Mouse (Mus musculus): ENCODE results near the gene Smim17. TPM values are rescaled to one million over a fixed set of nuclear protein-coding genes. Genes with fewer than 3 reads are reported as not detected.

Smim17 gene
- 1.5 TPM in 1 of 2 replicates, not detected in the other for total RNA-seq (2014; fragmentation: Nextera tagmentation)
- total RNA-seq (2017) = not detected in 2 replicates
- polyA plus RNA-seq (2012) = not detected in 2 replicates

DNA sequence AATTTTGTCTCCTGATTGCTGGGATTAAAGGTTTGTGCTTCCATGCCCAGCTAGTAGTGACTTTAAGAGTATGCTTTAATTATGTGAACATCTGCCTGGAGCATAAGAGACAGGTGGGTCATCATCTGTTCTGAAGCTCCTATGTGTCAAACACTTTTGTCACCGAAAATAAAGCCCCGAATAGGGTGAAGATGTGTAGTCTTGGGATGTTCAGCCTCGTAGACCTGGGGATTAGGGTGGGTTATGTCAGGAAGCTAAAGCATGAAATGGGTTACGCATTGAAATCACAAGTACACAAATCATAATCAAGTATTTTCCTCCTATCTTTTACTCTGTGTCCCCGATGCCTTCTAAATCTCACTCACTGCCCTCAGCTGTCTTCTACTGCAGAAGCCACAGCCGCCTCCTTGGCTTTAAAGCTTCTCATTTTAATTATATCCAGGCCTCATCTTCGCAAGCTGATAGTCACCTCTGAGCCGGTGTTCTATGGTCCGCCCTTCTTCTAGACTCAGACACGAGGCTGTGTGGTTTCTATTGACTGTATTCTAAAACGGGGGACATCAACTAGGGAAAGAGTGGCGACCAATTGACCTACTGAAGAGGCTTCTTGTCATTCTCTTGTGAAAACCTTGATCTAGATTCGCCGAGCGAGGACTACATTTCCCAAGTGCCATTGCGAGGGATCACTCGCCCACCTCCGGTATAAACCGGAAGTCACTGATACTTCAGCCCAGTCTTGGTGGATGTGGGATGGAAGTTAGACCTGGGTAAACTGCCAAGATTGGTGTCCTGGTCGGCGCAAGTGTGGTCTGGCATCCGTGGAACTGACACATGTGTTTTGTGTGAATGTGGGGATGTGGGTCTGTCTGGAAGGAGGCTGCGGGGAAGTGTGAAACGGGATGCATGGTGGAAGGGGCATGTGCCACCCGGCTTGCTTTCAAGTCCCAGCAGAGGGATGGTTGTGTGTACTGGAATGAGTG is at the start of gene Smim17:
Smim17 (plus strand) TSS at position 720 of the 980 bp plus-strand sequence.
- H3K27me3 ChIP-seq (ENCODE audit: insufficient read depth, low read length) = no peaks in the 10 kb centered on the region
- H3K9me3 ChIP-seq (replicated peaks) = peaks cover 5% of the 10 kb centered on the region; the same call in 1 of the 2 replicates
- peaks cover 14% of the 10 kb centered on the region for H3K4me1 ChIP-seq (ENCODE audit: insufficient read depth, low read depth, low read length)
- ATAC-seq (ENCODE audit: extremely low read depth, insufficient number of reproducible peaks, low FRiP score, poor library complexity, severe bottlenecking) = peak; percentile 70
- DNase-seq (ENCODE audit: low spot score) = peak; percentile 47
- H3K36me3 ChIP-seq (replicated peaks) = no peaks in the 10 kb centered on the region
- TF ChIP-seq TAL1 (conservative IDR thresholded peaks at IDR 0.05; ENCODE audit: low read depth, low read length) (no peak), GATA1 (IDR thresholded peaks at IDR 0.05; ENCODE audit: borderline replicate concordance, low read length) (no peak), CTCF (IDR thresholded peaks at IDR 0.05; ENCODE audit: low read depth, low read length) (no peak), POLR2AphosphoS5 (IDR thresholded peaks at IDR 0.05; ENCODE audit: insufficient replicate concordance, low read depth, low read length) (no peak), GATA2 (IDR thresholded peaks at IDR 0.05; ENCODE audit: borderline replicate concordance, low read depth, low read length) (no peak)
- H3K4me3 ChIP-seq (ENCODE audit: low read depth, low read length) = peak within 1 kb of the TSS; percentile 72

DNA sequence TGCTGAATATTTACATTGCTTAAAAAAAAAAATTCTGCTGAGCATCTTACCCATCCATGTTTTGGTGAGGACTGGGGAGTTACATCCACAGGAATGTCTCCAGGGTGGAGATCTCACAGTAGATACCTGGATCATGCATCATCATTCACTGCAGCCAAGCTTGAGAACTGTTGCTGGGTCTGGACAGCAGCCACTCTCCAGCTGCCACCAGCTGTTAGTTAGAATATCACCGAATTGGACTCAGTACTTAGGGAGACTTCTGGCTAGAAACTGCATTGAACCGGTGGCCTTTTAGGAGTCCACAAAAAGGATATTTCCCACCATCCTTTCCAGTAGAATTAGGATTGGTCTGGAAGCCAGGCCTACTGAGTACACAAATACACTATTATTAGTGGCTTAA is 40.4 kb upstream of the Smim17 start:
- Histone ChIP-seq H3K36me3 (replicated peaks) (no peaks in the 10 kb centered on the region), H3K4me3 (ENCODE audit: low read depth, low read length) (no peak overlapping the region), H3K27me3 (ENCODE audit: insufficient read depth, low read length) (no peaks in the 10 kb centered on the region), H3K9me3 (replicated peaks) (no peaks in the 10 kb centered on the region), H3K4me1 (ENCODE audit: insufficient read depth, low read depth, low read length) (peaks cover 15% of the 10 kb centered on the region)
- no peak for TF ChIP-seq CTCF (IDR thresholded peaks at IDR 0.05; ENCODE audit: low read depth, low read length)
- TF ChIP-seq TAL1 (conservative IDR thresholded peaks at IDR 0.05; ENCODE audit: low read depth, low read length) = no peak
- no peak for TF ChIP-seq GATA1 (IDR thresholded peaks at IDR 0.05; ENCODE audit: borderline replicate concordance, low read length)
- no peak for TF ChIP-seq GATA2 (IDR thresholded peaks at IDR 0.05; ENCODE audit: borderline replicate concordance, low read depth, low read length)
- no peak for TF ChIP-seq POLR2AphosphoS5 (IDR thresholded peaks at IDR 0.05; ENCODE audit: insufficient replicate concordance, low read depth, low read length)
- ATAC-seq (ENCODE audit: extremely low read depth, insufficient number of reproducible peaks, low FRiP score, poor library complexity, severe bottlenecking) (no peak), DNase-seq (ENCODE audit: low spot score) (no peak)

DNA sequence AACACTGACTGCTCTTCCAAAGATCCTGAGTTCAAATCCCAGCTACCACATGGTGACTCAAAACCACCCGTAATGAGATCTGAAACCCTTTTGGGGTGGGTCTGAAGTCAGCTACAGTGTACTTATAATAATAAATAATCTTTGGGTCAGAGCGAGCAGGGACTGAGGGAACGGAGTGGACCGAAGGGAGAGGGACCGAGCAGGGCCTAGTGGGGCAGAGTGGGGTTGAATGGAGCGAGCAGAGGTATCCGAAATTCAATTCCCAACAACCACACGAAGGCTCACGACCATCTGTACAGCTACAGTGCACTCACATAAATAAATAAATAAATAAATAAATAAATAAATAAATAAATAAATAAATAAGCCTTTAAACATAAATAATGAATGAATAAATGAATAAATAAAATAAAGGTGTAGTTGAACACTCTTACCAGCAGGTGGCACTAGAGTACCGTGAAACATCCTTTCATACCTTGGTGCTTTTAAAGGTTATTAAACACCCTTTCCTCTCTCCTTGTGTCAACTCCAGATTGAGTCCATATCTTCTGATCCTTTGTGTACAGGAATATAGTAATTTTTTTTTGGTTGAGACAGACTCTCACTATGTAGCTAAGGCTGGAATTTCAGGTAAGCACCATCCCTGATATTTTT is 39.5 kb upstream of the Smim17 start:
- TF ChIP-seq CTCF (IDR thresholded peaks at IDR 0.05; ENCODE audit: low read depth, low read length) = 0 out of 2 replicates have a peak, but pooled peaks have one; percentile 34
- no peak for TF ChIP-seq GATA2 (IDR thresholded peaks at IDR 0.05; ENCODE audit: borderline replicate concordance, low read depth, low read length)
- DNase-seq (ENCODE audit: low spot score) (peak; percentile 14), ATAC-seq (ENCODE audit: extremely low read depth, insufficient number of reproducible peaks, low FRiP score, poor library complexity, severe bottlenecking) (no peak)

DNA sequence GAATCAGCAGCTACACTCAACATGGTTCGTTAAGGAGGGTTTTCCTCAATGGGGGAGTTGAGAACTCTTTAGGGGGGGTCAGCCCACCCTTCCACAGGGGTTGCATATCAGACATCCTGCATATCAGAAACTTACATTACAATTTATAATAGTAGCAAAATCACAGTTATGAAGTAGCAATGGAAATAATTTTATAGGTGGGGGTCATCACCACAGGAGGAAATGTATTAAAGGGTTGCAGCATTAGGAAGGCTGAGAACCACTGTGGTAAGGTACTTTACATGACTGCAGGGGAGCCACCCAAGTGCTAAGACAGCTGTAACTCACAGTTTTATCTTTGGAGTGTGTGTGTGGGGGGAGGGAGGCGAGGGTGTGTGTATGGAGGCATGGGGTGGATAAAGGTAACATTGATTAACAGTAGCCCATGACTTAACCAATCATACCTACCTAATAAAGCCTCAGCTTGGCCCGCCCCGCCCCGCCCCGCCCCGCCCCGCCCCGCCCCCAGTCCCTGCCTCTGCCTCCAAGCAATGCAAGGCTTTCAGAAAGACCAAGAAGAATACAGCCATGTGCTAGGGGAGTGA is 37.9 kb upstream of the Smim17 start:
- H3K36me3 ChIP-seq (replicated peaks) = no peaks in the 10 kb centered on the region
- DNase-seq (ENCODE audit: low spot score) (no peak), ATAC-seq (ENCODE audit: extremely low read depth, insufficient number of reproducible peaks, low FRiP score, poor library complexity, severe bottlenecking) (no peak)
- no peaks in the 10 kb centered on the region for H3K9me3 ChIP-seq (replicated peaks)
- H3K4me3 ChIP-seq (ENCODE audit: low read depth, low read length) = no peak overlapping the region
- peaks cover 33% of the 10 kb centered on the region for H3K4me1 ChIP-seq (ENCODE audit: insufficient read depth, low read depth, low read length)
- TF ChIP-seq TAL1 (conservative IDR thresholded peaks at IDR 0.05; ENCODE audit: low read depth, low read length) = no peak
- TF ChIP-seq CTCF (IDR thresholded peaks at IDR 0.05; ENCODE audit: low read depth, low read length) = no peak
- TF ChIP-seq GATA2 (IDR thresholded peaks at IDR 0.05; ENCODE audit: borderline replicate concordance, low read depth, low read length) = no peak
- TF ChIP-seq POLR2AphosphoS5 (IDR thresholded peaks at IDR 0.05; ENCODE audit: insufficient replicate concordance, low read depth, low read length) = no peak
- no peak for TF ChIP-seq GATA1 (IDR thresholded peaks at IDR 0.05; ENCODE audit: borderline replicate concordance, low read length)
- H3K27me3 ChIP-seq (ENCODE audit: insufficient read depth, low read length) = no peaks in the 10 kb centered on the region

More for the DNA sequence above, 39.5 kb upstream of the Smim17 start:
- Histone ChIP-seq H3K36me3 (replicated peaks) (no peaks in the 10 kb centered on the region), H3K4me3 (ENCODE audit: low read depth, low read length) (no peak overlapping the region), H3K9me3 (replicated peaks) (no peaks in the 10 kb centered on the region), H3K4me1 (ENCODE audit: insufficient read depth, low read depth, low read length) (peaks cover 23% of the 10 kb centered on the region), H3K27me3 (ENCODE audit: insufficient read depth, low read length) (no peaks in the 10 kb centered on the region)

DNA sequence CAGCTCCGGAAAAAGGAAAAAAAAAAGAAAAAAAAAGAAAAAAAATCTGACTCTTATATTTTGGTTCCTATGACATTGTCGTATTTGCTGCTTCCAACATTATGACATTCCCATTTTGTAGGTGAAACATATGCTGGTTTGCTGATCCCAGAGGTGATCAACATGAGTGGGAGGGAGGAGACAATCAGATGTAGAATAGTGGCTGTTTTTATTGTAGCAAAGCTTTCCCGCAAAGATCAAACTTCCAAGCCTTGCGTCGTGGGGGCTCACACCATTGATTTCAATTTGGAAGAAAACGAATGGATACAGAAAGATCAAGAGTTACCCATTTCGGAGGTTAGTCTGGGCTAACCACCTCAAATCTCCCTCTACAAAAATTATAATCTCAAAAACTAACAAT is 36.8 kb upstream of the Smim17 start:
- peak overlapping the region; percentile 76 for H3K4me3 ChIP-seq (ENCODE audit: low read depth, low read length)
- H3K4me1 ChIP-seq (ENCODE audit: insufficient read depth, low read depth, low read length) = peaks cover 36% of the 10 kb centered on the region
- no peak for TF ChIP-seq CTCF (IDR thresholded peaks at IDR 0.05; ENCODE audit: low read depth, low read length)
- TF ChIP-seq GATA1 (IDR thresholded peaks at IDR 0.05; ENCODE audit: borderline replicate concordance, low read length) = no peak
- TF ChIP-seq GATA2 (IDR thresholded peaks at IDR 0.05; ENCODE audit: borderline replicate concordance, low read depth, low read length) = no peak
- no peak for TF ChIP-seq TAL1 (conservative IDR thresholded peaks at IDR 0.05; ENCODE audit: low read depth, low read length)
- TF ChIP-seq POLR2AphosphoS5 (IDR thresholded peaks at IDR 0.05; ENCODE audit: insufficient replicate concordance, low read depth, low read length) = no peak
- DNase-seq (ENCODE audit: low spot score) (no peak), ATAC-seq (ENCODE audit: extremely low read depth, insufficient number of reproducible peaks, low FRiP score, poor library complexity, severe bottlenecking) (no peak)
- no peaks in the 10 kb centered on the region for H3K36me3 ChIP-seq (replicated peaks)
- no peaks in the 10 kb centered on the region for H3K27me3 ChIP-seq (ENCODE audit: insufficient read depth, low read length)
- no peaks in the 10 kb centered on the region for H3K9me3 ChIP-seq (replicated peaks)
